Mouse (Mus musculus) kidney, adult 2 months (tissue): ENCODE results near the gene Nlrc5. TPM values are rescaled to one million over a fixed set of nuclear protein-coding genes. Genes with fewer than 3 reads are reported as not detected.

Experiments used
- DNase-seq: peaks from one replicate; pipeline ENCODE4 v3.0.0; 2021
- H3K27ac ChIP-seq: fragments of 200-500 bp; 2 replicates; pipeline ENCODE4 v1.5.1; 2012; ENCODE audit warnings: low read depth, low read length, control low read depth, inconsistent platforms; ENCODE audit not compliant: insufficient read depth
- H3K27me3 ChIP-seq: fragments of 200-500 bp; replicated peaks from 2 replicates; pipeline ENCODE4 v1.6.1; 2012; ENCODE audit warnings: mild to moderate bottlenecking, moderate library complexity, low read length, inconsistent platforms; ENCODE audit not compliant: control insufficient read depth, insufficient read depth
- H3K36me3 ChIP-seq: fragments of 200-500 bp; 2 replicates; pipeline ENCODE4 v1.6.1; 2012; ENCODE audit warnings: mild to moderate bottlenecking, moderate library complexity, low read length, inconsistent platforms; ENCODE audit not compliant: control insufficient read depth, insufficient read depth
- H3K4me1 ChIP-seq: fragments of 200-500 bp; 2 replicates; pipeline ENCODE4 v1.6.1; 2011; ENCODE audit warnings: low read length; ENCODE audit not compliant: control insufficient read depth, insufficient read depth
- H3K4me3 ChIP-seq: fragments of 200-500 bp; 2 replicates; pipeline ENCODE4 v1.5.1; 2011; ENCODE audit warnings: mild to moderate bottlenecking, low read depth, low read length, control low read depth; ENCODE audit not compliant: insufficient read depth
- CTCF ChIP-seq: fragments of 200-500 bp; conservative IDR thresholded peaks from 2 replicates; pipeline ENCODE4 v1.5.1; 2011; ENCODE audit warnings: low read depth, mild to moderate bottlenecking, control low read depth, low read length, moderate library complexity, mixed read lengths; ENCODE audit not compliant: insufficient read depth, insufficient read length
- POLR2A ChIP-seq: fragments of 200-500 bp; IDR thresholded peaks from one replicate; pipeline ENCODE4 v1.6.1; 2011; ENCODE audit warnings: low read depth, low read length, control low read depth
- WGBS: fragments of 180-500 bp; shearing (Covaris S2); methylation state at CpG from one replicate; pipeline ENCODE4 v1.1.7; 2018; 5-methylcytosine and 5-hydroxymethylcytosine counted together
- polyA plus RNA-seq: library from polyadenylated mRNA; depleted of rRNA; stranded (reverse); fragments of >200 nt; gene quantifications from 2 replicates; pipeline ENCODE4 v1.2.3, GENCODE M21; 2012

Nlrc5 gene
- polyA plus RNA-seq, 1 experiment, result 6.6 TPM

DNA sequence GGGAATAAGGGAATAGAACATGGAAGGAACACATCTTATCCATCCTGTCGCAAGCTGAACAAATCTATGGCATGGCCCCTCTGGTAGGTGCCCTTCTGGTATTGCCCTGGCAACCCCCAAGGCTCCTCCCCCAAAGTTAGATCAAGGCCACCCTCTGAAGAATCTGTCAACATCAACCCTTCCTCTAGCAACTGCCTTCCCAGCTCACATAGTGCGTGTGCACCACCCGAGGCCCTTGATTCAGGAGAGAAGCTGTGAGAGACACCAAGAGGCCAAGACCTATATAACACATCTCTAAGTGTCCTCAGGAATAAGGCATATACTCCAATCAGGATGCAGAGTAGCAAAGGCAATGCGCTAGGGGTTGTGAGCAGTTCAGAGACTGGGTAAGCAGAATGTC lies 11.9 kb upstream of the Nlrc5 start:
- no peak overlapping the region for H3K4me3 ChIP-seq
- no peak overlapping the region for H3K27ac ChIP-seq
- no peaks in the 10 kb centered on the region; the same call in 1 of the 2 replicates for H3K27me3 ChIP-seq
- no peak for DNase-seq
- WGBS, result 86% methylated on average over 4 of the region's 4 CpGs
- no peaks in the 10 kb centered on the region for H3K4me1 ChIP-seq
- TF ChIP-seq CTCF (no peak), POLR2A (no peak)
- no peaks in the 10 kb centered on the region for H3K36me3 ChIP-seq

DNA sequence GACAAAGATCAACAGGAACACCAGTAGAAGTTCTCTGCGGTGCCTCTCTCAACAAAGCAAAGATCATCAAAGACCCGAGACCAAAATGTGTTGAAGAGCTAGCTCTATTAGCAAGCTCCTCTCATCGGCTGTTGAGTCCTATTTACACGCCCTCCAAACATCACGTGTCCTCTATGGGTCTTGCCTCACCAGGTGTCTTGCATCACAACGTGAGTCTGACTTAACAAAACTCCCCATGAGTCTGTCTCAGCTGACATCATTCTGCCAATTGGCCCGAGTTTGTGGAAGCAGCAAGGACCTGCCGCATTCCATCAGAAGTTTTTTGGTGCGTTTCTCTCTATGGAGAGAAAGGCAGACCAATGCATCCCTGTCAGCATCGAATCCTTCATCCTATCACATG lies 6.2 kb upstream of the Nlrc5 start:
- TF ChIP-seq CTCF (no peak), POLR2A (no peak)
- Histone ChIP-seq H3K27me3 (no peaks in the 10 kb centered on the region), H3K4me1 (no peaks in the 10 kb centered on the region), H3K4me3 (no peak overlapping the region), H3K36me3 (no peaks in the 10 kb centered on the region), H3K27ac (no peak overlapping the region)
- no peak for DNase-seq
- 56% methylated on average over 10 of the region's 10 CpGs for WGBS

GRCm38 (mm10) chr8:94428420-94428819 lies 5.7 kb upstream of the Nlrc5 start:
- no peak for DNase-seq

GRCm38 (mm10) chr8:94429376-94429775 lies 4.8 kb upstream of the Nlrc5 start:
- no peaks in the 10 kb centered on the region for H3K4me1 ChIP-seq
- no peak for TF ChIP-seq CTCF
- no peak for TF ChIP-seq POLR2A
- no peaks in the 10 kb centered on the region for H3K27me3 ChIP-seq
- 77% methylated on average over 7 of the region's 7 CpGs for WGBS
- H3K4me3 ChIP-seq, result no peak overlapping the region
- no peaks in the 10 kb centered on the region for H3K36me3 ChIP-seq
- no peak for DNase-seq
- no peak overlapping the region for H3K27ac ChIP-seq

More at GRCm38 (mm10) chr8:94428420-94428819, 5.7 kb upstream of the Nlrc5 start:
- Histone ChIP-seq H3K36me3 (no peaks in the 10 kb centered on the region), H3K4me3 (no peak overlapping the region), H3K27me3 (no peaks in the 10 kb centered on the region), H3K27ac (no peak overlapping the region), H3K4me1 (no peaks in the 10 kb centered on the region)
- TF ChIP-seq CTCF (no peak), POLR2A (no peak)
- whole genome bisulfite sequencing, result 75% methylated on average over 4 of the region's 4 CpGs

DNA sequence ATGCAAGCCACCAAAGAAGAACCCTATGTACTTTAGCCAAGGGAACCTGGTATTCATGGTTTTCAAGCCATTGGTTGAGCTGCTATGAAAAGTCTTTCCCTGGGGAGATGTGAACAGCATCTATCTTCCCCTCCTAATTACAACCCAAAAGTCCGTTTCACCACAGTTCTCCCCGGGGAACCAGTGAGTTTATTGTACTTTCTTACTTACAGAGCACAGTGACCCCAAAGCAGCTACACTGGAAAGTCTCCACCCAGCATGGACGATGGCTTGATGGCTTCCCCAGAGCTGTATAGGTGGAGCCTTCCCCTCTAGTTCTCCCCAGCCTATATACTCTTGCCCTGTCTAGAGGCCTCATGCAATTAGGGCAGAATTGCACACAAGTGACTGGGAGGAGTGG lies 1.9 kb upstream of the Nlrc5 start:
- H3K27ac ChIP-seq, result no peak overlapping the region
- H3K4me1 ChIP-seq, result no peaks in the 10 kb centered on the region
- TF ChIP-seq CTCF (no peak), POLR2A (no peak)
- no peaks in the 10 kb centered on the region for H3K27me3 ChIP-seq
- H3K4me3 ChIP-seq, result no peak overlapping the region
- DNase-seq, result no peak
- H3K36me3 ChIP-seq, result no peaks in the 10 kb centered on the region
- 77% methylated on average over 3 of the region's 3 CpGs for WGBS

DNA sequence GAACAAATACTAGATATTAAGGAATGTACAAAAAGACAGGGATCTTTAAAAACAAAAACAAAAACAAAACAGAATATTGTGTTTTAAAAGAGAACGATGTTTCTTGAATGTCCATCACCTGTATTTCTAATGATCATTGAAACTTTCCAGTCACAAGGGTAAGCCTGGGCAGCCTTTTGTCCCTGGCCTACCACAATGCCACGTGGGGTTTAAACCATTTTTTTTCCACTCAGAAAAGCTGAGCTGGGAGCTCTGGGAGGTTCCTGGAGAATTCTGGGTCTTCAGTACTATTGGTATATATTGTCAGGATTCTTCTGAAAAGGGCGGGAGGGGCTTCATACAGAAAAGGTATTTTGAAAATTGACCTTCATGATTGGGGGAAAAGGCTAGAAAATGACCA lies 802 bp downstream of the Nlrc5 start:
- TF ChIP-seq POLR2A (no peak), CTCF (no peak)
- DNase-seq, result no peak

GRCm38 (mm10) chr8:94435397-94436111 lies 1.4 kb downstream of the Nlrc5 start:
- Histone ChIP-seq H3K27ac (no peak overlapping the region), H3K27me3 (no peaks in the 10 kb centered on the region), H3K4me1 (no peaks in the 10 kb centered on the region), H3K4me3 (no peak overlapping the region), H3K36me3 (no peaks in the 10 kb centered on the region)
- TF ChIP-seq POLR2A, result no peak
- TF ChIP-seq CTCF, result no peak
- no peak for DNase-seq
- 96% methylated on average over 15 of the region's 15 CpGs for WGBS

More for the DNA sequence above, 802 bp downstream of the Nlrc5 start:
- Histone ChIP-seq H3K36me3 (no peaks in the 10 kb centered on the region), H3K27ac (no peak overlapping the region), H3K4me1 (no peaks in the 10 kb centered on the region), H3K27me3 (no peaks in the 10 kb centered on the region), H3K4me3 (no peak overlapping the region)
- WGBS, result 82% methylated on average over 3 of the region's 3 CpGs
